Mouse (Mus musculus) ovary, adult 18-20 months (tissue): ENCODE results near the gene Prdx6b.

Experiments
- DNase-seq: peaks from one replicate; pipeline ENCODE4 v3.0.0; 2022; ENCODE audit warnings: low spot score, mixed read lengths

Gene Prdx6b

GRCm38 (mm10) chr2:80292172-80292571 is at the start of gene Prdx6b:
Gene Prdx6b, plus strand, starts transcription at chr2:80292472.
- no peak for DNase-seq

- no peak for DNase-seq
Measured at GRCm38 (mm10) chr2:80247466-80247865, 44.8 kb upstream of the Prdx6b start.

DNA sequence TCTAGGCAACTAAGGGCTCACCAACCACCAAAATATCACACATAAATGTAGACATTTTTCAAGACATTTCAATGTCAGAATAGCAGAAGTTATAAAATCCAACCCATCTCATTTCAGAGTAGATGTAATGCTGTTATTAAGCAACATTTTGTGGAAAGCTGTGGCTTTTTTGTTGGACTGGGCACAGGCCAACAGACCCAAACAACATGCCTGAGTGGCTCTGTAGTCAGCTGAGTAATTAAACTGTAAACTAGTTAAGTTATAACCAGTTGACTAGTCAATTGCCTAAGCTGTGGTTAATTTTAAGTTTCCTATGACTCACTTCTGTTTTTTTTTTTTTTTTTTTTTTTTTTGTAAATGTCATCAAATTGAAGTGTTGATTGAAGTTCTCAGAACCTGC is 44.4 kb upstream of the Prdx6b start:
- DNase-seq, result no peak

DNA sequence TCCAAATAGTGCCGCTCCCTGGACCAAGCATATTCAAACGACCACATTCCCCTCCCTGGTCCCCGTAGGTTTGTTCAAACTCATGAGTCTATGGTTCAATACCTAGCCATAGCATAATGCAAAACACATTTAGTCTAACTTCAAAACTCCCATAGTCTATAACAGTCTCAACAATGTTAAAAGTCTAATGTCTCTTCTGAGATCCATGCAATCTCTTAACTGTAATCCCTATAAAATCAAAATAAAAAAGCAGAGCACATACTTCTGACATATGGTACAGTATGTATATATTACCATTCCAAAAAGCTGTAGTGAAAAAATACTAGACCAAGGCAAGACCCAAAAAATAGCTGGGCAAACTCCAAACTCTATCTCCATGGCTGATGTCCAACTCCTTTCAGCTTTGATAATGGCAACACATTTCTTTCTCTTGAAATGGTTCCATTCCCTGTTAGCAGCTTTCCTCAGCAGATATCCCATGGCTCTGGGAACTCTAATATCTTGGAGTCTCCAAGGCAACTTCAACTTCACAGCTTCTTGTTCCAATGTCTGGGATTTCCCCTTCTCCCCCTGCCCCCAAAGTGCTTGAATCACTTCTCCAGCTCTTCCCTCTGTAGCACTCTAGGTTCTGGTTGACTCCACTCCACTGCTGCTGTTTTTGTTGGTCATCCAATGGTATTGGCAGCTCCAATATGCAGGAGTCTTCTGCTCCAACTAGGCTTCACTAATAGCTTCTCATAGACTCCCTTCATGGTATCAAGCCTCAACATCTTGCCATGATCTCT is 32.2 kb upstream of the Prdx6b start:
- no peak for DNase-seq

GRCm38 (mm10) chr2:80266894-80267293 is 25.4 kb upstream of the Prdx6b start:
- peak; percentile 35 for DNase-seq

GRCm38 (mm10) chr2:80268053-80268452 is 24.2 kb upstream of the Prdx6b start:
- no peak for DNase-seq

- no peak for DNase-seq
Measured at GRCm38 (mm10) chr2:80271431-80271830, 20.8 kb upstream of the Prdx6b start.

GRCm38 (mm10) chr2:80273038-80273437 is 19.2 kb upstream of the Prdx6b start:
- DNase-seq, result no peak

GRCm38 (mm10) chr2:80273763-80274162 is 18.5 kb upstream of the Prdx6b start:
- no peak for DNase-seq

DNA sequence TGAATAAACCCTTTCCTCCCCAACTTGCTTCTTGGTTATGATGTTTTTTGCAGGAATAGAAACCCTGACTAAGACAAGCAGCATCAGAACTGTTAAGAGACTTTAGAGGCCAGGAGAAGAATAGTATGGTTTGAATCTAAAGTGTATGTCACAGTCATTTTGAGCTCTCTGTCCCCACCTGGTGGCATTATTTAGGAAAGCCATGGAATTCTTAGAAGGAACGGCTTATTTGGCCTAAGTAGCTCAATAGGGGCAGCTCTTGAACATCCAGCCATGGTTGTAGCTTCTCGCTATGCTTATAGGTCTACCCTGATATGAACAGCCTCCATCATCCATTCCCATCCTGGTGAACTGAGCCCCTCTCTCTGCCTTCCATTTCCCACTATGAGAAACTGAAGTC is 17.1 kb upstream of the Prdx6b start:
- no peak for DNase-seq

DNA sequence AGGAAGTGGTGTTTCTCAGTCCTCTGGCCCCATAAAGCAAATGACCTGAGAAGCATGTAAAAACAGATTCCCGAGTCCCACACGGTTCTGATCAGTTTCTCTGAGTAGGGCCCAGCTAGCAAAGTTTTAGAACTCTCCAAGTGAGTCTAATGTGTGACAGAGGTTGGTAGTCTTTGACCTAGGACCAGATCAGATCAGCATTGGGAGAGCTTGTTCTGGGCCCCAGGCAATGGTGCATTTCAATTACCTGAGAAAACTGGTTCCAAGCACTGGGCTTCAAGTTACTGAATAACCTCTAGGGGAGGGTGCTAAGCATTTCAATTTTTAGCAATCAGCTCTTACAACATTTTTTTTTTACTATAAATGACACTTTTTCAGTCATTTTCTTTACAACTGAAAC is 10.1 kb upstream of the Prdx6b start:
- DNase-seq, result no peak

- DNase-seq, result no peak
Measured at GRCm38 (mm10) chr2:80286397-80286796, 5.9 kb upstream of the Prdx6b start.

DNA sequence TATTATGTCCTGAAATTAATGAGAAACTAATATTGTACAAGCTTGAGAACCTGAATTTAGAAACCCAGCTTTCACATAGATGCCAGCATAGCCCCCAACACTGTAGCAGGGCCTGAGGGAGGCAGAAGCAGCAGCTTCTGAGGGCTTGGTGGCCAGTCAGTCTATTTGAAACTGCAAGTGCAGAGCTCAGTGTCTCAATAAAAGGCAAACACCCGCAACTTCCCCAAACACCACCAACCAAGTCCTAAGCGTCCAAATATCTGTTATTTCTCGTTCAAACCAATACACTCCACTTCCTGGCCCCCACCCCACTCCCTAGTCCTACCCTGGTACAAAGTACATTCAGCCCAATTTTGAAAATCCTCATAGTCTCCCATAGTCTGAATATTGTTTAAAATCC is 6.1 kb downstream of the Prdx6b start:
- no peak for DNase-seq

- no peak for DNase-seq
Measured at GRCm38 (mm10) chr2:80300806-80301205, 8.5 kb downstream of the Prdx6b start.

GRCm38 (mm10) chr2:80303957-80304356 is 11.7 kb downstream of the Prdx6b start:
- DNase-seq, result no peak

DNA sequence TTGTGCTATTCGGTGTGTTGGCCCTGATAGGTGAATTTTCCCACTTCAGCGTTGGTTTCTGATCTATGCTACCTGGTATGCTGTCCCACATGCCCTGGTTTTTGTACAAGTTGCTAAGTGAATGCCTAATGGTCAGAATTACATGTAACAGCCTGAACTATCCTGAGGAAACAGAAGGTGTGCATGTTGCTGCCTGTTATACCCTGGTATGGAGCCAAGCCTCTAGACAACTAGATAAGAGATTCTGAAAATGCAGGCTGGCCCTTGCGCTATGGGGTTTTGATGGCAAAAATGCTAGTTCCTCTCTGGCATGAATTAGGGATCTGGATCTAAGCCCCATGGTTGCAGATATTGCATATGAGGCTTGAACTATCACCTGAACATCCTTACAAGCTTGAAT is 15.4 kb downstream of the Prdx6b start:
- no peak for DNase-seq

- DNase-seq, result no peak
Measured at GRCm38 (mm10) chr2:80309775-80310174, 17.5 kb downstream of the Prdx6b start.

DNA sequence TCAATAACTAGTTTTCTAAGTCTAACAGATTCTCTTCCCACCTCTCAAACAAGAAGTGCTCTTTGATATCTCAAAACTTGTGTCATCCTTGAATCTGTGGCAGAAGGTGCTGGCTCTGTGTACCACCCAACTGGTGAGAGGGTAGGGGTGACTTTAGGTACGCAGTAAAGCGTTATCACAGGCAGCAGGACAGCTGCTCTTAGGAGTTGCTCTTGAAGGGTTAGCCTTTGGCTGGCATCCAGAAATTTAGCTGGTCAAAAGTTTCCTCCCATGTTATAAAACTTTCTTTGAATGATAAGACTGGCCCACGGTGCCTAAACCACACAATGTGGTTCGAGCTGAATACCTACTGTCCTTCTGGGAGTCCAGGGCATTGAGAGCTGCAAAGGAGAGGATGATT is 18.5 kb downstream of the Prdx6b start:
- no peak for DNase-seq

DNA sequence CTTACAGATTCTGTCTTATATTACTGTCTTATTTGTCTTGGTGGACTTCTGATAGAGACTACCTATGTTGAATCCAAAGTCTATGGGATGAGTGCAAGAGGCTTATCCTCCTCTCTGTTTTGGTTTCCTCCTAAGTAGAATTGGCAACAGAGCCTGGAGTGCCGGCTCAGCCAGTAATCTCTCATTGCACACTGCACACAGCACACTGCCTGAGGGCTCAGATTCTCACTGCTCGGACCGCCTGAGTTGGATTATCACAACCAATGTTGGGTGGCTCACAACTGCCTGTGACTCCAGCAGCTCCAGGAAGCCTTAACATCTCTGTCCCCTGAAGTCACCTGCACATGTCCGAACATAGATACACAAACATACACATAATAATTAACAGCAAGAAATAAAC is 19.1 kb downstream of the Prdx6b start:
- no peak for DNase-seq

DNA sequence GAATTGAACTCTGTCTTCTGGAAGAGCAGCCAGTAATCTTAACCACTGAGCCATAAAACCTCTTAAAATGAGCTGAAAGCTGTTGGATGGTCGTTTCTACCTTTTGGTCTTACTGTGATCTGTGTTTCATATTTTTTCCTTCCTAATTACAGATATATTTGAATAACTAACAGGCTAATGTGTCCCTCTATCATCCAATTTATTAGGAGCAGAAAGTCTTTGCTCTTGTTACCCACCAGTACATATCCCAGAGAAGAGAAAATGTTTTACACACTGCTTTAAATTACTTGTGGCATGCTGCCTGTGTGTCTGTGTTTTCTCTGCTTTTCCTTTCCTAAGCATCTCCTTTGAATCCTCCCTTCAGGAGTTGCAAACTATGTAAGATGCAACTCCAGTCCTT is 21.9 kb downstream of the Prdx6b start:
- DNase-seq, result no peak

GRCm38 (mm10) chr2:80314854-80315241 is 22.6 kb downstream of the Prdx6b start:
- DNase-seq, result no peak

DNA sequence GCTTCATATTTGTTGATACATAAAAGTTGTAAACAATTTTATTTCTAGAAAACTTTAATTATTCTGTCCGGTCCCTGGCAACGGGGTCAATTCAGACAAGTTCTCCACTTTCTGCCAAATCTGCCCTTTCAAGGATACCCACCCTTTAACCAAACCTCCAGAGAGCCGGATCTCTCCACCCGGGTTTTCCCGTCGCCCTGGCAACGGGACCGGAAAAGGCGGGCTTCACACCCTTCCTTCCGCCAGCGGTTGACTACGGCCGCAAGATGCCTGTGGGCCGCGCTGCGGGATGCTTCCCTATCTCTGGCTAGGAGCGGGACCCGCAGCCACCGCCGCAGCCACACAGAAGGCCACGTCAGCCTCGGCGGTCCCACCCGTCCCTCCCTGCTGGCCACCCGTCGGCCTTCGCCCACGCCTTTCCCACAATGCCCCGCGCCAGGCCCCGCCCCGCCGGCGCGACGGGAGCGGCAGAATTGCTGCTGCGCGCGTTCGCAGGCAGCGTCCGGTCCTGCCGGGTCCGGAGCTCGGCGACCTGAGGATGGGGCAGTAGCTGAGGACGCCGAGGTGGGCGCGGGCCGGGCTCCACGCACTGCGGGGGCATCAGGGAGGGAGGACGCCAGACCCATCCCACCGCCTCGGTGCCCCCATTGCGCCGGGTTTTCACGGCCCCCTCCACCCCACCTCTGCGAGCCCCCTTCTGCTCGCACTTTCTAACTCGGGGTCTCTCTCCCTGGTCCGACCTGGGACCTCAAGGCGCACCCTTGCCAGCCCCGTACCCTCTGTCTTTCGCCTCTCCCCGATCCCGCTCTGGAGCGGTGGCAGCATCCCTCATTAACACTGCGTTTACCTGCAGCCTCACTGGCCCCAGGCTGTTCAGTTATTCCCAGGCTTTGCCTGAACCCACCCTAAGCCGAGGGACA is 23.2 kb downstream of the Prdx6b start, which contains the start of gene Dnajc10:
Gene Dnajc10 (plus strand): TSS at position 225 of the 920 bp plus-strand sequence.
- DNase-seq, result peak; percentile 88

GRCm38 (mm10) chr2:80322878-80323277 is 30.6 kb downstream of the Prdx6b start:
- no peak for DNase-seq
